Mouse (Mus musculus): ENCODE results near the gene Lss.
A peak's percentile ranks its signal among the peaks of the same experiment; 100 is the strongest.

Gene Lss

GRCm38 (mm10) chr10:76531375-76531774, at the start of gene Lss:
TSS of gene Lss (plus strand) at chr10:76531588.
- DNase-seq: peak; percentile 96

GRCm38 (mm10) chr10:76486302-76486701, 45.1 kb upstream of the Lss start:
- DNase-seq: no peak

DNA sequence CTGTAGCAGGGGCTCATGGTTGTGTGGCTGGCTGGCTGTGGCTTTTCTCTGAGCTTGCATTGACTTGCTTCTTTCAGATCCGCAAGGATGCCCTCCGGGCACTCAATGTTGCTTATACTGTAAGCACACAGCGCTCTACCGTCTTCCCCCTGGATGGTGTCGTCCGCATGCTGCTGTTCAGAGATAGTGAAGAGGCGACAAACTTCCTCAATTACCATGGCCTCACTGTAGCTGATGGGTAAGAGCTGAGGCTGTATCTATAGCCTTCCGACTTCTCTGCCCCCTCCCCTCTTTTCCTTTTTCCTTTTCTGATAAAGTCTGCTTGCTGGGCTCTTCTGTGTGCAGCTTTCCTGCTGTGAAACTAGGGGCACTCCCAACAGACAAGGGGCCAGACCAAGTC, 43.1 kb upstream of the Lss start:
- DNase-seq: no peak

DNA sequence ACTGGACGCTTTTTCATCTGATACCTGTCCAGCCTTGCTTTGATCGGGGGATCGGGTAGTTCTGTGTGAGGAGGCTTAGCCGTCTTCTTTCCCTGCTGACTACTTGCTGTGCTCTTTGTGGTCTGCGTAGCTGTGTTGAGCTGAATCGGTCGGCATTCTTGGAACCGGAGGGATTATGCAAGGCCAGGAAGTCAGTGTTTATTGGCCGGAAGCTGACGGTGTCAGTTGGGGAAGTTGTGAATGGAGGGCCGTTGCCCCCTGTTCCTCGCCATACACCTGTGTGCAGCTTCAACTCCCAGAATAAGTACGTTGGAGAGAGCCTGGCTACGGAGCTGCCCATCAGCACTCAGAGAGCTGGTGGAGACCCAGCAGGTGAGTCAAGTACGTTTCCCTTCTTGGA, 42.2 kb upstream of the Lss start:
- no peak for DNase-seq

GRCm38 (mm10) chr10:76493527-76493926, 37.9 kb upstream of the Lss start:
- DNase-seq: no peak

- DNase-seq: no peak
Observed at GRCm38 (mm10) chr10:76495501-76495900, 35.9 kb upstream of the Lss start.

- no peak for DNase-seq
Observed at GRCm38 (mm10) chr10:76496366-76496765, 35.0 kb upstream of the Lss start.

DNA sequence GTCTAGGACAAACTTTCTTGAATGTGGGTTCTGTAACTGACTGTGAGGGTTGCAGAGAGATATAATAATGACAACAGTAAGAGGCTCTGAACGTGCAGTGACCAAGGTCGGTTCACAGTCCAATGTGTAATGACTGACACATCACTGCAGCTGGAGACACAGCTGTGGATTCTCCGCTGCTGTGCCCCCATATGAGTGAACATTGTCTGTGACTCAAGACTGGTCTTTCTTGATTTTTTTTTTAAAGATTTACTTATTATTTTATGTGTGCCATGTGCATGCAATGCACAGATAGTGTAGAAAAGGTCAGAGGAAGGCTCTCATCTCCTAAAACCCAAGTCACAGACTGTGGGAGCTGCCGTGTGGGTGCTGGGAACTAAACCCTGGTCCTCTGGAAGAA, 33.9 kb upstream of the Lss start:
- DNase-seq: no peak

DNA sequence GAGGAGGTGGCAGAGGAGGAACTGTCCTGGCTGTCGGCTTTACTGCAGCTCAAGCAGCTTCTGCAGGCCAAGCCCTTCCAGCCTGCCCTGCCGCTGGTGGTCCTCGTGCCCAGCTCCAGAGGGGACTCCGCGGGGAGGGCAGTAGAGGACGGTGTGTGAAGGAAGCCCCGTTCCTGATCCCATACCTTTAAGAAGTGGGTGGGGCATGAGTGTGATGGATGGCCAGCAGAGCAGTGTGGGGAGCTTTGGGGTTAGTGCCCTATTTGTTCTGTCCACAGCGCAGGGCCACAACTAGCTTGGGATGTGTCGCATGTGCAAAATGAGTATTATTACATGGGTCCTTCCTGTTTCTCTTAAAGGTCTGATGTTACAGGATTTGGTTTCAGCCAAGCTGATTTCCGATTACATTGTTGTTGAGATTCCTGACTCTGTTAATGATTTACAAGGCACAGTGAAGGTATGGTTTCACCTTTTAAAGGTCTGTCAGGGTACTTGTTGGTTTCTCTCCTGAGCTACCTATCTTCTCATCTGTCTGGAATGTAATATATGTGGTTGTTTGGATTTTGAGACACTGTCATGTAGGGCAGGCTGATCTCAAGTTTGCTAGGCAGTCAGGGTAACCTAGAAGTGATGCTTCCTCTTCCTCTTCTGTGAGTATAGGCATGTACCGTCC, 27.0 kb upstream of the Lss start:
- DNase-seq: no peak

DNA sequence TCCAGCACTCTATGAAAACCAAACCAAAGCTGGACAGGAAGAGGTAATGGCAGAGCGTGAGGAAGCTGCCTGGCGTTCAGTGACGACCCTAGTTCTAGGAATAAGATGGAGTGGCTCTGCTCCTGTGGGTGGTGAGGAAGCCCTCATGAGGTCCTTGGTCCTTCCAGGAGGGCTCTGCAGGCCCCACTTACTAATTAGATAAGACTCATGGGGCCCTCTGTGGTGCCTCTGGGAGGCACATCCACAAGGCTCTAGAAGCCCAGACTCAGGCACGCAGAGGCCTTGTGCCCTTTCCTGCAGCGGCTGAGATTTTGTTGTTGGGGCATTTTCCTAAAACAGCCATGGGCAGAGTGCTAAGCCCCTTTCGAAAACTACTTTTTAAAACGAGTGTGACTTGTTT, 25.5 kb upstream of the Lss start:
- DNase-seq: no peak

DNA sequence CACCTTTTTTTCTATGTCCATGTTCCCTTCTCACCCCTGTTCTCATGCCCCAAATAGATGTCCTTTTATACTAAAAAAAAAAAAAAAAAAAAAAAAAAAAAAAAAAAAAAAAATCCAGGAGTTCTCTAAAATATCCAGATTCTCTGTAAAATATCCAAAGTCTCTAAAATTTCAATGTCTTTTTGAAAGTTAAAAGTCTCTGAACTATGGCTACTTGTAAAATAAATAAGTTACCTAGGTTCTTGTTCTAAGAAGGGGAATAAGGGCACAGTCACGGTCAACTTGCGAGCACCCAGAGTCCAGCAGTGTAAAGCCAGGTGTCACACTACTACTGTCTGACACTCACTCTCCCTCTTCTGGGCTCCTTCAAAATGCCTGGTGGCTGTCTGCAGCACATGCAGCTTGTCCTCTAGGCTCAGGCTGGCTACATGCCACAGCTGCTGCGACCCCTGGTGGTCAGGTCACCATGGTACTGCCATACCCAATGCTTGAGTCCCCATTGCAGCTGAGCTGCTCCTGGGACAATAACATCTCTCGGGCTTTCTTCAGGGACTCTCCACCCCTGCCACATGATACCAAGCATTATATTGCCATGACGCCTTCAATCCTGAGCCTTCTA, 18.3 kb upstream of the Lss start:
- peak; percentile 52 to 81 for DNase-seq

GRCm38 (mm10) chr10:76530922-76531321, 466 bp upstream of the Lss start:
- no peak for DNase-seq

DNA sequence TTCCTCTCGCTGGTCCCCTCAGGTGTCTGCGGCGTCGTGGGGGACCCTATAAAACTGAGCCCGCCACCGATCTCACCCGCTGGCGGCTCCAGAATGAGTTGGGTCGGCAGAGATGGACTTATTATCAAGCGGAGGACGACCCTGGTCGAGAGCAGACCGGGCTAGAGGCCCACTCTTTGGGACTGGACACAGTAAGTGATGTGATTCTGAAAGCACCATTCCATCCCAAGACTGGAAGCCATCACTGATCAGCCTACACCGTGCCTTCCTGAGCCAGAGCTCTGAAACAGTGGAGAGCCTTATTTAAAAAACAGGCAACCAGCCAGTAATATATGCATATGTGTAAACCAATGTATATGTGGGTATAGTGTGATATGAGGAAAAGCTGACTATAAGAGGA, 440 bp downstream of the Lss start:
- no peak for DNase-seq

- no peak for DNase-seq
Observed at GRCm38 (mm10) chr10:76535526-76535925, 4.1 kb downstream of the Lss start.

- no peak for DNase-seq
Observed at GRCm38 (mm10) chr10:76537619-76538018, 6.2 kb downstream of the Lss start.

GRCm38 (mm10) chr10:76541336-76542085, 10.1 kb downstream of the Lss start:
- DNase-seq: no peak

DNA sequence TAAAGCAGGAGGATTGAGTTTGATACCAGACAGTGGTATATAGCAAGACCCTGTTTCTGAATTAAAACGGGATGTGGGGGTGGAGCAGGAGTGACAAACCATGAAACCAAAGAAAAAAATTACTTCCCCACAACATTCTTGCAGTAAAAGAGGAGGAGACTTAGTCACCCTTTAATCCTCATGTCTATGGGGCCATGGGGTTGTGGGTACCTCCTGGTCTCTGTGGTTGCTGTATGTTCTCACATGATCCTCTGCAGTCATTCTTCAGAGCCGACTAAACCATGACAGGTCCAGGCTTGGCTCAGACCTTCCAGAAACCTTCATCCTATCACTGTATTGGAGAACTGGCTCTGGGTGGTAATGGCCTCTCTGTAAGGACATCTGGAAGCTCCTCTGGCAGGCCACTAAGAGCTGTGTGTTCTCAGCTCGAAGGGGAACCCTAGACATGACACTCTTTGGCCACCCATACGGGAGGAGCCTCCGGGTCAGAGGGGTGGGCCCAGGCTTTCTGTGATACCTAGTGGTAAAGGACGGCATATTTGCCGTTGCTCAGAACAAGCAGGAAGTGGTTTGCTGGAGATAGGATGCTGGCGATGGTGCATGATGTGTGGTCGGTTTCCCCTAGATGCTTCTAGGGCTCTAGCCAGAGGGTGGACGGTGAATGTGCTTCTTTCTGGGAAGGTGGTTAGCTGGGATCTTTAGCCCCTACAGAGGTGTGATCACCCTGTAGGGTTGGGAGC, 11.4 kb downstream of the Lss start:
- DNase-seq: peak in 1 of 2 experiments; percentile 14

- no peak for DNase-seq
Observed at GRCm38 (mm10) chr10:76546566-76546965, 15.2 kb downstream of the Lss start.

- DNase-seq: no peak
Observed at GRCm38 (mm10) chr10:76548218-76548617, 16.8 kb downstream of the Lss start.

- no peak for DNase-seq
Observed at GRCm38 (mm10) chr10:76550458-76550857, 19.1 kb downstream of the Lss start.

DNA sequence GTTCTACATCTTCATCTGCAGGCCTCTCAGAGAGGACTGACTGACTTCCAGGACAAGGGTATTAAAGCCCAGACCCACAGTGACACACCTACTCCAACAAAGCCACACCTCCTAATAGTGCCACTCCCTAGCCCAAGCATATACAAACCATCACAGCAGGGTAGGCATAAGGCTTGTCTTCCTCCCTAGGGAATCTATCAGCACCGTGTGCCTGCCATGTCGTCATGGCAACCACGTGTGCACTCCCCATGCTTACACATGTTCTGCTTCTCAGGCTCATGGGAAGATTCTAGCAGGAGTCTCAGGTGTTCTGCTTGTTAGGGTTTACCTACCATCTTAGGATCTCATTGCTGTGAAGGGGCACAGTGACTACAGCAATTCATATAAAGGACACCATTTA, 20.2 kb downstream of the Lss start:
- no peak for DNase-seq

DNA sequence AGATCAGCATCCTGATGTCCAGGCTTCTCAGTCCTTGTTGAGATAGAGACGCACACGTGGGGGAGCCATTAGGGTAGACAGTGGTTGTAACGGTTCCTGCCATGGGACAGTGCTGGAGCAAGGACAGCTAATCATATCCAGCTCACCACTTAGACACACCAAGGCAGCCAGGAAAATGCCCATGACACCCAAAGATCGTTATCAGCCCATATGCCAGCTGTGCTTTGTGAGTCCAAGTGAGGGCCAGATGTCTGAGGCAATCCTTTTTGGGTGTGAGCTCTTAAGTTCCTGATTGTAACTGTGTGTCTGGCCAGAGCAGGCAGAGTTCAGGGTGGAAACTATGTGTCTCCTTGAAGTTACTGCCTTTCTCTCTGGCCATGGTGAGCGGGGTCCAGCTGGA, 22.7 kb downstream of the Lss start:
- no peak for DNase-seq

DNA sequence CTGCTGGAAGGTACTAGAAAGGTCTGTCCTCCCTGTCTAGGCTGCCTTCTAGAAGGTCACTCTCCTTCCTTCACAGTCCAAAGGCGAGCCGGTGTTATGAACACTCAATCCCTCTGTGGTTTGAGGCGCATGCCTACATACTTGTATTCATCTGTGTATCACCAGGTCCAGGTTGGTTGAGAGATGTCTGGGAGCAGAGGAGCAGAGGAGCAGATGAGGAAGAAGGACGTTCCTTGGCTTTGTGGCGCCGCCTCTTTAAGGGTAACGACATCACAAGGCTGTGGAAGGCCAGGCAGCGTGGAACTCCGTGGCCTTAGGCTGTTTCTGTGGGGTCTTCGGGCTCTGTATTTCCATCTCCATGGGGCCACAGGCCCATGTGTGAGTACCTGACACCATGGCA, 30.6 kb downstream of the Lss start, which contains the start of gene Spatc1l:
Gene Spatc1l, plus strand, starts transcription at position 301 of the 400 bp plus-strand sequence.
- no peak for DNase-seq
